Mouse (Mus musculus) embryonic facial prominence, embryonic 14.5 days (tissue): ENCODE measurements at regions not wholly inside any gene's neighbourhood (a gene's known extent, or its start where the extent isn't known, plus 50 kb on each side); places are given as distances from the start of the nearest gene placed in this dataset.
"Not testable (repeated sequence)": the region's sequence is repeated elsewhere in the genome, so short reads cannot be mapped to it uniquely, and the experiment has no call there.

Experiments
- ATAC-seq: fragments of 200-750 bp; cut with Nextera tagmentation; 2 replicates; pipeline ENCODE4 v1.8.0; 2017; ENCODE audit warnings: low read depth, moderate number of reproducible peaks, moderate TSS enrichment
- DNase-seq: peaks from one replicate; pipeline ENCODE4 v3.0.0-alpha.2; 2015; ENCODE audit warnings: low spot score
- H3K27ac ChIP-seq: fragments of 300-500 bp; sonication (generic); replicated peaks from 2 replicates; pipeline ENCODE4 v1.5.1; 2014; ENCODE audit warnings: low read depth, mild to moderate bottlenecking, low read length, moderate library complexity
- H3K27me3 ChIP-seq: fragments of 300-500 bp; sonication (generic); replicated peaks from 2 replicates; pipeline ENCODE4 v1.6.1; 2014; ENCODE audit warnings: low read length; ENCODE audit not compliant: control insufficient read depth, insufficient read depth
- H3K36me3 ChIP-seq: fragments of 300-500 bp; sonication (generic); 2 replicates; pipeline ENCODE4 v1.6.1; 2014; ENCODE audit warnings: low read length, mixed read lengths; ENCODE audit not compliant: control insufficient read depth, insufficient read depth
- H3K4me1 ChIP-seq: fragments of 300-500 bp; sonication (generic); 2 replicates; pipeline ENCODE4 v1.6.1; 2014; ENCODE audit warnings: antibody characterized with exemption, low read length; ENCODE audit not compliant: control insufficient read depth, insufficient read depth
- H3K4me2 ChIP-seq: fragments of 300-500 bp; sonication (generic); 2 replicates; pipeline ENCODE4 v1.6.1; 2014; ENCODE audit warnings: low read depth, mild to moderate bottlenecking, low read length, moderate library complexity, mixed read lengths
- H3K4me3 ChIP-seq: fragments of 300-500 bp; sonication (generic); 2 replicates; pipeline ENCODE4 v1.5.1; 2014; ENCODE audit warnings: low read depth, mild to moderate bottlenecking, low read length
- H3K9ac ChIP-seq: fragments of 300-500 bp; sonication (generic); 2 replicates; pipeline ENCODE4 v1.6.1; 2014; ENCODE audit warnings: low read depth, mild to moderate bottlenecking, low read length, moderate library complexity, mixed read lengths
- H3K9me3 ChIP-seq: fragments of 300-500 bp; sonication (generic); 2 replicates; pipeline ENCODE4 v1.6.1; 2016; ENCODE audit warnings: low read length; ENCODE audit not compliant: control insufficient read depth
- WGBS: fragments of 180-500 bp; shearing (Covaris S2); extraction: QIAGEN DNeasy Blood & Tissue Kit; methylation state at CpG from one replicate; pipeline ENCODE4 v1.1.7; 2014; 5-methylcytosine and 5-hydroxymethylcytosine counted together

DNA sequence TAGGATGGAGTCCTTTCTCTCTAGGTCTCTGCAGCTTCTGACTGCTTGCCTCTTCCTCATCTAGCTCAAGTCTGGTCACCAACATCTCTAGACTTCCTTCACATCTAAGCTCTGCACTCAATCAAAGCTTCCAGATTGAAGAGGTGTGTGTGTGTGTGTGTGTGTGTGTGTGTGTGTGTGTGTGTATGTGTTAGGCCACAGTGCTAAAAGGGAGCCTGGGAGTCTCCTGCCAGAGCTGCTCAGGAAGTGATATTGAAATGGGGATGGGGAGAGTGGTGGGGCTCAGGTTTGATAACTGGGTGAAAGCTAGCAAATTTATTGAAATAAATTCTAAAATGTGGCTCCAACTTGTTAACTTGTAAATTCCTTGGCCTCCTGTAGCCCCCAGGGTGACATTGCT, 73.3 kb downstream of the Gm31371 start:
- not testable (repeated sequence) for H3K4me2 ChIP-seq, H3K4me3 ChIP-seq, H3K4me1 ChIP-seq, DNase-seq, H3K27me3 ChIP-seq, ATAC-seq, H3K36me3 ChIP-seq, H3K9ac ChIP-seq, H3K27ac ChIP-seq
- peaks cover 10% of the 10 kb centered on the region for H3K9me3 ChIP-seq

DNA sequence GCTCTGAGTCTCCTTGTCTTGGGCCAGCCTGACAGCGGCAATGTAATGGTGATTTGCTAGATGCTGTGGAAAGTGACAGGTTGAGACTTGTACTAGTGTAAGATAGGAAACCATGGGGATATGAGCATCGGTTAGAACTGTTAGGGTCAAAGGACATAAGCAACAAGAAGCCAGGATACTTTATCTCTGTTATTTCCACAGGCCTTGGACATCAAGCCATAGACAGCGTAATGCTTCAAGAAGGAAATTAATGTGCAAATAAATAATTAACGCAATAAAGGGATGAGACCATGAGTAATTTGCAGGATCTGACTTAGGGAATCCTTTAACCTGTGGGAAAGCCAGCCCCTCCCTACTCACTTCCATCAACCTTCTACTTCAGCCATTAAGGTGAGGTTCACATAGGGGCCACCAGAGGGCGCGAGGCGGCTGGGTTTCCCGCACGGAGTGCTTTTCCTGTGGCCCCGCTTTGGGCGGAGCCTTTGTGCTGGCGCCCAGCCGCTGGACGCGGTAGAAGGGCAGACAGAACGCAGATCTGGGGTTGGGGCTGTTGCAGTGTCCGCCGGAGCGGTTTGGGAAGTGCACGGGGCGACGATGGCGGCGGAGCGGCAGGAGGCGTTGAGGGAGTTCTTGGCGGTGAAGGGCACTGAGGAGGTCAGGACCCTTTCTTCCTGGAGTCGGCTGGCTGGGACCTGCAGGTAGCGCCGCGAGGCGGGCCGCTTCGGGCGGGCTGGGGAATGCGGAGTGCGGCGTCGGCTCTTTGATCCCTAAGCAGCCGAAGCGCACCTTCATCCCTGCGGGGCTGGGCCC, 76.5 kb downstream of the Gm31371 start:
- DNase-seq = peak; percentile 83
- Histone ChIP-seq H3K9ac (peak overlapping the region; percentile 76), H3K36me3 (peaks cover 12% of the 10 kb centered on the region; the same call in 1 of the 2 replicates), H3K4me1 (no peaks in the 10 kb centered on the region), H3K27me3 (no peaks in the 10 kb centered on the region), H3K4me3 (peak overlapping the region; percentile 51), H3K4me2 (peak overlapping the region; percentile 70), H3K27ac (no peak overlapping the region), H3K9me3 (peaks cover 20% of the 10 kb centered on the region)
- WGBS = 15% methylated on average over 20 of the region's 42 CpGs
- ATAC-seq = peak; percentile 94

DNA sequence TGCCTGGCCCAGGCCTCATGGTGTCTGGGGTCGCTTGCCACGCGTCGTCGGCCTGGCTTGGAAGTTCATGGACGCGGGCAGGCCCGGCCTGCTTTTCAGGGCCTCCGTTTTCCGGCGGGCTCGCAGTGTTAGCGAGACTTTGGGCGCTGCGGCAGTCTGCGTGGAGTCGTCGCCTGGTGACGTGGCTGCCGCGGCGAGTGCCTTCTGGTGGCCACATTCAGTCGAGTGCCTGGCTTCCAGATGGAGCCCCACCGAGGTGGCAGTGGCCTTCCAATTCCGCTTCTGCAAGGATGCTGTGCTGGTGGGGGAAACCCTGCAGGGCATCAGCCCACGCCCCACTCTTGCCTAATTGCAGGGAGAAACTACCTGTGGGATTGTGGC, 77.1 kb downstream of the Gm31371 start:
- Histone ChIP-seq H3K9me3 (peaks cover 20% of the 10 kb centered on the region), H3K36me3 (peaks cover 12% of the 10 kb centered on the region; the same call in 1 of the 2 replicates), H3K9ac (peak overlapping the region; percentile 76), H3K4me3 (peak overlapping the region; percentile 51), H3K4me2 (peak overlapping the region; percentile 70)
- ATAC-seq, H3K27me3 ChIP-seq, H3K27ac ChIP-seq, H3K4me1 ChIP-seq: not testable (repeated sequence)
- peak; percentile 6 for DNase-seq
- WGBS = 16% methylated on average over 19 of the region's 26 CpGs

DNA sequence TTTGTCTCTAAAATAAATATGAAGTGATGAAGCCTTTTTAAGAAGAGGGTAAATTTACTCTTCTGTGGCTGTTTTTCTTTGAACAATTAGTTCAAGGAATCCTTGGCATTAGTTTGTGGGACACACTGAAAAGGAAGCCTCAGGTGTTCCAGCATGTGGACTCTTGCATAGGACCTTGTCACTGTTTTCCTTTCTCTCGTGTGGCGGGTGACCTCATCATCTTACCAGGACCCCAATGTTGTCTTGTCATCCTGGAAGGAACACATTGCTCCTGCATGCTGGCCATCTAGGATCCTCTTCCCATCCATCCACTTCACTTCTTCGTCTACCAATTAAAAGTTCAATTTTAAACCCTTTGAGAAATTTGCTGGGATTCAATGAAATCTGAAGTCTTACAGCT, 104.9 kb downstream of the Gm31371 start:
- not testable (repeated sequence) for H3K27me3 ChIP-seq, H3K9me3 ChIP-seq, H3K4me1 ChIP-seq, H3K27ac ChIP-seq, H3K9ac ChIP-seq, H3K4me2 ChIP-seq, DNase-seq, H3K4me3 ChIP-seq, H3K36me3 ChIP-seq, ATAC-seq
- 81% methylated on average over 3 of the region's 3 CpGs for WGBS

DNA sequence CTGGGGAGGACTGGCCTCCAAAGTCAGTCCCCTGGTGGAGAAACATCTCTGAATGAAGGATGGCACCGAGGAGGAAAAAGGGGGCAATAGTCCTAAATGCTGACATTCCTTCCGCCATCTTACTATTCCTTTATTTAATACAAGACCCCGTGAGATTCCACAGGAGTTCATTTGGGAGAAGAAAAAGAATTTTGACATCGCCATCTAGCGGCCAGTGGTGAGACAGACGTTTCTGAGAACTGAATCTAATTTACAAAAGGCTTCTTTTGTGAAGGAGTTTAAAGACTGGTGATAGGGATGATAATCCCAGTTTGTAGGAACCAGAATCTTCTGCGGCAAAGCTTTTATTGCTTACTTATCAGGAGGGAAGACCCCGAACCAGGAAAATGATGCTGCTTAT, 107.8 kb downstream of the Gm31371 start:
- not testable (repeated sequence) for H3K4me1 ChIP-seq, H3K27me3 ChIP-seq, H3K9me3 ChIP-seq, H3K9ac ChIP-seq, ATAC-seq, H3K4me2 ChIP-seq, H3K4me3 ChIP-seq, H3K27ac ChIP-seq, H3K36me3 ChIP-seq
- peak; percentile 3 for DNase-seq
- WGBS = 75% methylated on average over 8 of the region's 8 CpGs

DNA sequence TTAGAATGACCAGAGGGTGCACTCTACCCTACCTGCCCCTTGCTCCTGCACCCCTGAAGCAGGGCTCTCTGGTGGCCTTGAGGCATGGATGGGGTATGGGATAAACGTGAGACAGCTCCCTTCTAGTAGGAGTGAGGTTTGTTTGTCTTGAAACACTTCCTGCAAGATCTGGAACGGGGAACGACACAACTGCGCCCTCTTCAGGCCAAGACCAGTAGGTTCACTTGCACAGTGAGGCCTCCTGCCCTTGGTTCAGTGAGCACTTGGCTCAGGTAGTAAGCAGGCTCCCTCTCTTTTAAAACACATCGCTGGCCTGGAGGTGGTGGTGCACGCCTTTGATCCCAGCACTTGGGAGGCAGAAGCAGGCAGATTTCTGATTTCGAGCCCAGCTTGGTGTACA, 110.1 kb downstream of the Gm31371 start:
- H3K4me3 ChIP-seq, H3K27me3 ChIP-seq, H3K36me3 ChIP-seq, H3K9ac ChIP-seq, H3K27ac ChIP-seq, H3K4me1 ChIP-seq, ATAC-seq, DNase-seq, H3K9me3 ChIP-seq, H3K4me2 ChIP-seq: not testable (repeated sequence)
- 77% methylated on average over 7 of the region's 7 CpGs for WGBS

DNA sequence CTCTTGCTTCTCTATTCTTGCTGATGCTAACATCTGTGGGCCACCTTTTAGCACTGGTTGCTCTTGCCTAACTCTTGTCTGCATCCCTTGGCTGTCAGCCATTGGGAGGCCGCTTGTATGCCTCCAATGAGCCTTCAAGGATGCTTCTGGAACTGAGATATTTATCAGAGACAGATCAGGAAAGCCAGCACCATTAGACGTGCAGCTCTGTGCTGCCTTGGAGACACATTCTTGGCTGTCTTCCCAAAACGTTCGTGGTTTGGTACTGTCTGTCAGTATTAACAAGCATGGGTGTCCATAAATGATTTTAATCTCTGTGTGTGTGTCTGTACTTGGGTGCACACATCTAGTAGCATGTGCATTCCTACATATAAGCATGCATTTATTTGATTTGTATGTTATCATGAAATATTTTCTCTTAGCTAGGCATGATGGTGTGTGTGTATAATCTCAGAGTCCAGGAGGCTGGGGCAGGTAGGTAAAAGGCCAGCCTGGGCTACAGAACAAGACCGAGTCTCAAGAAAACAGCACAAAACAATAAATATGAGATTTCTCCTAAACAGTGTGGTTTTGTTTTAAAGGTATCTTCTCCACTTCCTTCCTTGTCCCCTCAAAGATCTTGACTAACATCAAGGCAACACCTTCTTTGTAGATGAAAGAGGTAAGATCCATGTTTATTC, 111.4 kb downstream of the Gm31371 start:
- not testable (repeated sequence) for H3K9ac ChIP-seq, H3K27ac ChIP-seq, H3K36me3 ChIP-seq, ATAC-seq, H3K4me2 ChIP-seq, H3K4me1 ChIP-seq, H3K4me3 ChIP-seq, H3K27me3 ChIP-seq, H3K9me3 ChIP-seq
- DNase-seq = peak; percentile 16
- 56% methylated on average over 5 of the region's 5 CpGs for WGBS

DNA sequence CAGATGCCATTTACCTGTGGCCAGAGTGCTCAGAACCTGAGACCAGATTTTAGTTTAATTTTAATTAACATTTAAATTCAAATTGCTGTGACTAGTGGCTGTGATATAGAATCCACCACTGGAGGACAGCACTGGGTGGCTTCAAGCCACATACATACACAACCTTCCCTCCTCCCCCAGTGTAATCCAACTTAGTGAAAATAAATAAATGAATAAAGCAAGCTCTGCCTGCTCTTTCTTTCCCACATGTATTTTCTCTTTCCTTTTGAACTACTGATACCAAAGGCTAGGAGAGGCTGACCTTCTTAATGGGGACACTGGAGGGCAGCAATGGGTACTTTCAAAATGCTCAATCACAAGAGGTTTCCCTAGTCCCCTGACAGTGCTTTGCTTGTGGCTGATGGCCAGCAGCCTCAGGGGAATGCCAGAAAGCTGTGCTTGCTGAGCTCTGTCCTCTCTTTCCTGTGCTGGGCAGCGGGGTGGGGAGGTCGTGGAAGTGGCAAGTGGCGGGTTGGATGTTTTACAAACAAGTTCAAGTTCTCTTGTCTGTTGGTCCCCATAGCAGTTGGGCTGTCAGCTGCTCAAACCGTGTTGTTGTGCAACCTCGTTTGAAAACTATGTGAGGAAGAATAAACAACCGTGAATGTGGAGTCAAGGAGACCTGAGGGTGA, 112.4 kb downstream of the Gm31371 start:
- DNase-seq, ATAC-seq, H3K4me1 ChIP-seq, H3K9me3 ChIP-seq, H3K27me3 ChIP-seq, H3K36me3 ChIP-seq, H3K4me2 ChIP-seq, H3K9ac ChIP-seq, H3K27ac ChIP-seq, H3K4me3 ChIP-seq: not testable (repeated sequence)
- 92% methylated on average over 6 of the region's 6 CpGs for WGBS
